Mouse (Mus musculus): Measurements from ENCODE around the gene Olfr686. TPM values are rescaled to one million over a fixed set of nuclear protein-coding genes. Genes with fewer than 3 reads are reported as not detected.

Olfr686 gene
- polyA plus RNA-seq (2012; ENCODE audit: low replicate concordance), result not detected in 2 replicates

DNA sequence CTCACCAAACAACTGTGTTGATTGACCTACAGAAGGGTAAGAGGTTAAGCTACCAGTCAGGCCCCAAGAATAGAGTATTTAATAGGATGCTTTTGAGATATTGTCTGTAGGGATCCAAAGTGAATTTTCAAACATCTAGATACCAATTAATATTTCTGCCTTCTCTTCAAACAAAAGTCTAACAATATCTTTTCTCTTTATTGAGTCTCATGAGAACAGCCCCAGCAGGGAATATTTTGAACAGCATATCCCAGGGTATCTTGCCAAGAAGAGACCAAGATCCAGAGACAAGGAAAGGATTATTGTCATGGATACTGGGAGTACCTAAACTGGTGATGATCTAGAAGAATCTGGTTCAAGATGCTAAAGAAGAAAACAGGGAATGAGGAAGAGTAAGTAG lies at the start of gene Olfr686:
Gene Olfr686, minus strand, starts transcription at position 101 of the 400 bp plus-strand sequence.

DNA sequence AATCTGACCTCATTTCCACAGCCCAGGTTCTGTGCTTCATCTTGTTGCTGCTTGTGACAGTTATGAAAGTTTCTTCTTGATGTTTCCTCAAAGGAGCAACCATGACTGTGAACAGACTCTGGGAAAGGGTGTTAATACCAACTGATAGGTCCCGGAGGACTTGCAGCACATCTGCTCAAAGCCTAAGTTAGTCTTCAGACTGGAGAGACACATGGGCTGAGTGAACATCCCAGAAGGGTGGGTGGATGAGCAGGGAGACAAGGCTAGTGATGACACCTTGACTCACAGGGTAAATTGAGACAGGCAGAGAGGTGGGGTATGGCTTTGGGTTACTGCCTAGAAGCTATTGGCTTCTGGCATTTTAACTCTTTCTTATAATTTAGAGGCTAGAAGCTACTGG lies 21.4 kb downstream of the Olfr686 start, which contains the start of gene Olfr685:
Gene Olfr685, minus strand, starts transcription at position 101 of the 400 bp plus-strand sequence.

GRCm38 (mm10) chr7:105163553-105163952 lies 43.7 kb downstream of the Olfr686 start, which contains the start of gene Olfr684:
TSS of gene Olfr684 (minus strand) at chr7:105163653.

Other genes starting within 250 kb of the Olfr686 start
- not detected in 2 replicates for gene Olfr670, start 244.9 kb downstream of the Olfr686 start, polyA plus RNA-seq (2012; ENCODE audit: low replicate concordance)
- 0.12 TPM in 1 of 2 replicates, not detected in the other for gene Olfr671, start 228.4 kb downstream of the Olfr686 start, polyA plus RNA-seq (2012; ENCODE audit: low replicate concordance)
- not detected in 2 replicates for gene Olfr672, start 205.5 kb downstream of the Olfr686 start, polyA plus RNA-seq (2012; ENCODE audit: low replicate concordance)
- gene Olfr675, start 179.0 kb downstream of the Olfr686 start, polyA plus RNA-seq (2012; ENCODE audit: low replicate concordance), result not detected in 2 replicates
- gene Olfr676, start 174.8 kb downstream of the Olfr686 start, polyA plus RNA-seq (2012; ENCODE audit: low replicate concordance), result not detected in 2 replicates
- not detected in 2 replicates for gene Olfr677, start 156.1 kb downstream of the Olfr686 start, polyA plus RNA-seq (2012; ENCODE audit: low replicate concordance)
- gene Olfr678, start 143.0 kb downstream of the Olfr686 start, polyA plus RNA-seq (2012; ENCODE audit: low replicate concordance), result not detected in 2 replicates
- gene Olfr679, start 126.3 kb downstream of the Olfr686 start, polyA plus RNA-seq (2012; ENCODE audit: low replicate concordance), result not detected in 2 replicates
- not detected in 2 replicates for gene Olfr680-ps1, start 114.7 kb downstream of the Olfr686 start, polyA plus RNA-seq (2012; ENCODE audit: low replicate concordance)
- gene Olfr681, start 90.6 kb downstream of the Olfr686 start, polyA plus RNA-seq (2012; ENCODE audit: low replicate concordance), result not detected in 2 replicates
- gene Olfr683, start 60.5 kb downstream of the Olfr686 start, polyA plus RNA-seq (2012; ENCODE audit: low replicate concordance), result 0.26 TPM in 1 of 2 replicates, not detected in the other
- not detected in 2 replicates for gene Olfr684, start 43.8 kb downstream of the Olfr686 start, polyA plus RNA-seq (2012; ENCODE audit: low replicate concordance)
- gene Olfr685, start 21.5 kb downstream of the Olfr686 start, polyA plus RNA-seq (2012; ENCODE audit: low replicate concordance), result not detected in 2 replicates
- not detected in 2 replicates for gene Olfr688, start 80.6 kb upstream of the Olfr686 start, polyA plus RNA-seq (2012; ENCODE audit: low replicate concordance)
- 0.03 TPM in 1 of 2 replicates, not detected in the other for gene Olfr689, start 103.7 kb upstream of the Olfr686 start, polyA plus RNA-seq (2012; ENCODE audit: low replicate concordance)
- not detected in 2 replicates for gene Olfr690, start 126.6 kb upstream of the Olfr686 start, polyA plus RNA-seq (2012; ENCODE audit: low replicate concordance)
- gene Olfr691, start 134.8 kb upstream of the Olfr686 start, polyA plus RNA-seq (2012; ENCODE audit: low replicate concordance), result not detected in 2 replicates
- not detected in 2 replicates for gene Olfr692, start 160.7 kb upstream of the Olfr686 start, polyA plus RNA-seq (2012; ENCODE audit: low replicate concordance)
- not detected in 2 replicates for gene Gm5901, start 167.6 kb upstream of the Olfr686 start, polyA plus RNA-seq (2012; ENCODE audit: low replicate concordance)
- 65.0 and 67.0 TPM in 2 replicates for gene Fam160a2, start 192.6 kb upstream of the Olfr686 start, polyA plus RNA-seq (2012; ENCODE audit: low replicate concordance)
- not detected in 2 replicates for gene Cnga4, start 197.1 kb upstream of the Olfr686 start, polyA plus RNA-seq (2012; ENCODE audit: low replicate concordance)
- gene Cckbr, start 218.2 kb upstream of the Olfr686 start, polyA plus RNA-seq (2012; ENCODE audit: low replicate concordance), result 0.07 TPM in 1 of 2 replicates, not detected in the other